Mouse (Mus musculus): ENCODE data around the gene Fancc.
"Not testable (repeated sequence)": the region's sequence is repeated elsewhere in the genome, so short reads cannot be mapped to it uniquely, and the experiment has no call there.

Fancc gene

GRCm38 (mm10) chr13:63316407-63316806 lies 180.7 kb downstream of the Fancc start:
- no peak for DNase-seq (ENCODE audit: low spot score)

DNA sequence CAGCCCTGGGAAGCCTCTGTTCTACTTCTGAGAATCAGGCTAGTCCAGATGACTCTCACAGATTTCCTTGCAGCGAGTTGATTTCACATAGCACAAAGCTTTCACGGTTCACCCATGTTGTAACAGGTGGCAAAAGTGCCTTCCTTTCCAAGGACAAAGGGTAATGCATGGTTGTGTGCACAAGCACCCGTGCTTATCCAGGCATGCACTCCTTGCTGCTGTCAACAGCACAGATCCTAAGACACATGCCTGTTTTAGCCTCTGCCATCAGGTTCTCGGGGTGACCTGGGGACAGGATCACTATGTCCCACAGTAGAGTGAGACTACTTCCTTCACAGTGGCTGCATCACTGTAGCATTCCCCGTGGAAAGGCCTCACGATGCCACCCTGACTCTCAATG lies 181.3 kb downstream of the Fancc start:
- DNase-seq (ENCODE audit: low spot score) = no peak

GRCm38 (mm10) chr13:63315111-63315510 lies 182.0 kb downstream of the Fancc start:
- DNase-seq (ENCODE audit: low spot score) = not testable (repeated sequence)

GRCm38 (mm10) chr13:63314608-63314920 lies 182.5 kb downstream of the Fancc start:
- no peak for DNase-seq (ENCODE audit: low spot score)

DNA sequence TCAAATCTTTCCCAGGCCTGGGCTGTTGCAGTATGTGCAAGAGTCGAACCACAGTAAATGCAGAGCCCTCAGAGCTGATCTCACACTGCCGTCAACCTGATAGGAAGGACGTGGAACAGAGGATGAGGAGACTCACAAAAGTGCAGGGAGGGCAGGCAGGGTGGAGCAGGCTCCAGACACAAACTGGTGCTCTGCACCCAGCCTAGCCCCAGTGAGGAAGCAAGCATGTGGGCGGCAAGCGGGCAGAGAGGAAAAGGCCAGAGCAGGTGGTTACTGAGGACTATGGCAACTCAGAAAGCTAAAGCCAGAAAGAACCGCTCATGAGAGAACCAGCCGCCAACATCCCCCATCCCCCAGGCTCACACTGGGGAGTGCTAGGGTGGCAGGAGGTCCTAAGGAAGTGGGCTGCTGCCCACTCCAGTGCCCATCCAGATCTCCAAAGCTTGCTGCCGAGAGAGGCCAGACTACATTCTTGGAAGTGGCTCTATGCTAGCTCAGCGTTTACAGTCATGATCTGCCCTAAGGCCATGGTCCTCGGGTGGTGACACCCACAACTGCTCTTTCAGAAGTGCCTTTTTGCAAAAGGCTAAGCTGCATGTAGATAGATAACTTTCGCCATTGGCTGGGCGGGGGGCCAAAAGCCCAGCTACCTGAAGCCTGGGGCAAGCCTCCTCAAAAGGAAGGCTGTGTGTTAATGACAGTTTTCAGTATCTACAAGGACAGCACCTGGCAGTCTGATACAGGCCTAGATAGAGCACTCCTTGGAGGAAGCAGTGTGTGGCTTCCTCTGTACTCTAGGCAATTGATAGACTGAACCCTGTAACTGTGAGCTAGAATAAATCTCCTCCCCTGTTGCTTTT lies 183.1 kb downstream of the Fancc start:
- DNase-seq (ENCODE audit: low spot score) = no peak

DNA sequence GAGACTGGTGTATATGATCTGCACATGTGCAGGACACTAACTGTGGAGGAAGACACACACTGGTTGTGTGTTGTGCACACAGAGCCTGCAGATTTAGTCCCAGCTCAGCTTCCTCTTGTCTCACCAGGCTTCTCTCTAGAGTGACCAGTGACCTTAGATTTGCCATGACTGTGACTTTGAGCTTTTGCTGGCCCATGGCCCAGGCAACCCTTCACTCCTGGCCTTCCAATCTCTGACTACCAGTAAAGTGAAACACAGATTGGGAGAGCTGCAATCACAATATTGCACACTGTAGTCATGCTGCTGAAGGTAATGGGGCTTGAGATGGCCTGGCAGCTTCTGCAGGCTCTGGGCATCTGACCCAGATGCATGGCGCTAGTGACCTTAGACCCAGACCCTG lies 183.8 kb downstream of the Fancc start:
- DNase-seq (ENCODE audit: low spot score) = no peak

GRCm38 (mm10) chr13:63311156-63311555 lies 185.9 kb downstream of the Fancc start:
- no peak for DNase-seq (ENCODE audit: low spot score)

GRCm38 (mm10) chr13:63309563-63309962 lies 187.5 kb downstream of the Fancc start:
- no peak for DNase-seq (ENCODE audit: low spot score)

- peak; percentile 73 for DNase-seq (ENCODE audit: low spot score)
Observed at GRCm38 (mm10) chr13:63306768-63307167, 190.3 kb downstream of the Fancc start.

- DNase-seq (ENCODE audit: low spot score) = peak; percentile 76
Observed at GRCm38 (mm10) chr13:63305160-63306011, 191.7 kb downstream of the Fancc start.

- DNase-seq (ENCODE audit: low spot score) = no peak
Observed at GRCm38 (mm10) chr13:63304799-63305159, 192.3 kb downstream of the Fancc start.

DNA sequence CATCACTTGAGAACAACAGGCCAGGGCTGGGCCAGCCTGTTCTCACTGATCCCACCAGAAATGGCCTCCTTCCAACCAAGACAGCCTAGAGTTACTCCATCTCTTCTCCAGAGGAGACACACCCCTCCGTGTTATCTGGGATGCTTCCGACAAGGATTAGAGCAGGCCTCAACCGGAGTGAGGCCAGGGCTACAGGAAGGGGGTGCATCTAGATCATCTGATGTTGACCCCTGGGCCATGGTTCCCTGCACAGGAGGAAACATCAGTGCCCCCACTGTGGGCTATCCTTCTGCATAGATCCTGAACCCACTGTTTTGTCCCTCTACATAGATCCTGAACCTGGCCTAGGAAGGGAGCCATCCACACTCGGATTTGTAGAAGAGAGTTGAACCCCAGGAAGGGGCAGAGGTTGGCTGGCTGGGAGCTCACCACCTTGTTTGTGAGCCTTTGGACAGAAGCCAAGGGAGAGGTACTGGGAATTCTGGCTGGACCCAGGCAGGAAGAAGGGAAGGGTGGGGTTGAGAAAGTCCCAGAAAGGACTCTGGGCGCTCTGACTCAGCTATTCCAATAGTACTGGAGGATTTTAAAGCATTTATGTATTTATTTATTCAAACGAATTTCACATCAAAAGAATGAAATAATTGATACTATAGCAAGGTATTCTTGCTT lies 192.8 kb downstream of the Fancc start:
- no peak for DNase-seq (ENCODE audit: low spot score)

GRCm38 (mm10) chr13:63302381-63302780 lies 194.7 kb downstream of the Fancc start:
- no peak for DNase-seq (ENCODE audit: low spot score)

DNA sequence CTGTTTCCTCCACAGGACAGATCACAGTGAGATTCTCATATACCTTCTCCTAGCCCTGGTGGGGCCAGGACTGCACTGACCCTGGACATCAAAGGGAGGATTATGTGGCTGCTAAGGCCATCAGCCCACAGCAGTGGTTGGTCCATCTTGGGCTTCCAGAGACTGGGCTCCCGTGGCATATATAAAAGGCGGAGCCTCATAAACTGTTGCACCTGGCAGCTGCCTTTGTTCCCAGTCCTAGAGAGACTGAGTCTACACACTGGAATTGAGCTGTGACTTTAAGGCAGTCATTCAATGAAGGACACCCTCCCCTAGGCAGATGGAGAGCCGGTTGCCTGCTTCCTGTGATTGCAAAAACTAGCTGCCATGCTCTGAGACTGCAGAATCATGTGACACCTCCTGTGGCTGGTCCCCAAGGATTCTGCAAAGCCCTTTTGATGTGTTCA lies 195.3 kb downstream of the Fancc start:
- no peak for DNase-seq (ENCODE audit: low spot score)

DNA sequence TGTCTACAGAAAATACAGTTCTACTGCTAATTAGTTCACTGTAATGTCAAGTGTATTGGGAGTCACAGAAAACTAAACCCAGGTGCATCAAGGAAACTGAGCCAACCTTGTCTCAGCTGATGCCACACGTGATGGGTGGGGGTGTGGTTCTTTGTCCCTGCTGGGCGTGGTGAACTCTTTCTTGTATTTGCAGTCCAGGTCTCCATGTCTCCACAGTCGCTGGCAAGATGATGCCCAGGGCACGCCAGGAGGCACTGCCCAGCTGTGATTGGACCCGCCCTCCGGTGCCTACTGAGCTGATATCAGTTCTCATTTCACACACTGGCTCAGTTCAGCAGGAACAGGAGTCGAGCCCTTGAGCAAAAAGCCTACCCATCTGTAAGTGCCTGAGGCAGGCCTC lies 196.1 kb downstream of the Fancc start:
- no peak for DNase-seq (ENCODE audit: low spot score)

GRCm38 (mm10) chr13:63298931-63299330 lies 198.1 kb downstream of the Fancc start:
- DNase-seq (ENCODE audit: low spot score) = no peak

DNA sequence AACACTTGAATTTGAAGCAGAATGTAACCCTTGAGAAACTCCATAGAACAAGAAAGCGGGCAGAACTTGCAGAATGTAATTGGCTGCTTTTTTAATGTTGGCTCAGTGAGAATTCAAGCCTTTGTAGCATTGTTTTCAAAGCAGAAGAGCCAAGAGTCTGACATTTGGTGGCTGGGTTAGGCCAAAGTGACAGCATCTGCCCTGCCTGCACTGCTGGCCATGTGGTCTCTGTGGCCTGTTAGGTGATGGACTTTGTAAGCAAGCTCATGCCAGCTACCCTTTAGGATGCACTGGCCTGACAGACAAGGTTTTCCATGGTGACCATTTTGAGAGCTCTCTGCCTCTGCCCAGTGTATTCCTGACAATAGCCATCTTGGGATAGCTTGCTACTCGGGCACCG lies 199.1 kb downstream of the Fancc start:
- no peak for DNase-seq (ENCODE audit: low spot score)

DNA sequence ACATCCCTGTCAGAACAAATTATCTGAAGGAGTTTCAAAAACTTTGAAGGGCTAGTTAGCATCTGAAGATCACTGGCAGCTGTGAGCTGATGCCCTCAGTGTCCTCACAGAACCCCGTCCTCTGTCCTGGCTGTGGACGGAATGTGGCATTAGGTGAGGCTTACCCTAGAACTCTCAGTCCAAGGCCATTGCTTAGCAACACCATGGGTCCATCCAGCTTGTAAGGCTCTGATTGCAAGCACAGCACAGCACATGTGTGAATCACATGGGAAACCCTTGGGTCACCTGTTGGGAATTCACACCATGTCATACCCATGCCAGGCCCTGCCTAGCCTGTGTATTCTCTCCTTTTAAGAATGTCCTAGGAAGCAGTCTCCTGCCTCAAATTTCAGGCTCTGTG lies 200.1 kb downstream of the Fancc start:
- no peak for DNase-seq (ENCODE audit: low spot score)

DNA sequence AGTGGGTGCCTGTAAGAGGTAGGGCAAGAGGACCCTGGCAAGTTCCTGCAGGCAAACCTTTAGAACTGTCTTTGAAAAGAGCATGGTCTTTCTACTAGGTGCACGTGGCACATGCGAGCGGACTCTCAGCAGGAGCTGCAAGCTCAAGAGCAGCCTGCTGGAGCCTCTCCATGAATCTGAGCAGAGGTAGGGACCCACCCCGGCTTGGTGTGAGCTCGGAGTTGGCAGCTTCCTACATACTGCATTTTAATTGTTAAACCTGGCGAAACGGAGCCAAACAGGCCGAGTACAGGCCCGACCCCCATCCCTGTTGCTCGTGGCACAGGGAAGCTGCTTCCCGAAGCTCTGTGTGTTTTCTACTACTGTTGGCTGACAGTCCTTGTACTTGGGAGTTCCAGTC lies 200.8 kb downstream of the Fancc start:
- DNase-seq (ENCODE audit: low spot score) = no peak

GRCm38 (mm10) chr13:63294359-63295193 lies 202.5 kb downstream of the Fancc start:
- DNase-seq (ENCODE audit: low spot score) = no peak

GRCm38 (mm10) chr13:63293647-63294046 lies 203.4 kb downstream of the Fancc start:
- DNase-seq (ENCODE audit: low spot score) = no peak

DNA sequence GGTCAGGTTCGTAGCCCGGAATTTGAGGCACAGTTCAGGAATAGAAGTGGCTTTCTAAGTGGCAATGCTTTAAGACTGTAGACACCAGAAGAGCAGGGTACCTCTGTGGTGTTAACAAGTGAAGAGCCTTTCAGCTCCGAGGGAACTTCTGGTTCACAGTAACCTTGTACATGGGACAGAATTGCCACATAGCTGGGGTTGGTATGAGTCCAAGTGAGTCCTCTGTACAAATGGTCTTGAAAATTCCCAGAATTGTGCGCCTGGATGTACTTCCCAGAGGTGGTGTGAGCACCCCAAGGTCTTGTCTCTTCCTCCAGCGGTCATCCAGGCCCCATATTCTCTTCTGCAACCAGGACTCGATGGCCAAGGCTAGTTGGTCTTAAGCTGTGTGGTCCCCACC lies 206.1 kb downstream of the Fancc start:
- DNase-seq (ENCODE audit: low spot score) = no peak
